Mouse (Mus musculus): ENCODE data around the gene Mon1b. TPM values are rescaled to one million over a fixed set of nuclear protein-coding genes. Genes with fewer than 3 reads are reported as not detected.
A peak's percentile ranks its signal among the peaks of the same experiment; 100 is the strongest.

Gene Mon1b
- polyA plus RNA-seq (2014; fragmentation: Nextera tagmentation; extraction: Ambion mirVana) = 8.0 and 8.3 TPM in 2 replicates

DNA sequence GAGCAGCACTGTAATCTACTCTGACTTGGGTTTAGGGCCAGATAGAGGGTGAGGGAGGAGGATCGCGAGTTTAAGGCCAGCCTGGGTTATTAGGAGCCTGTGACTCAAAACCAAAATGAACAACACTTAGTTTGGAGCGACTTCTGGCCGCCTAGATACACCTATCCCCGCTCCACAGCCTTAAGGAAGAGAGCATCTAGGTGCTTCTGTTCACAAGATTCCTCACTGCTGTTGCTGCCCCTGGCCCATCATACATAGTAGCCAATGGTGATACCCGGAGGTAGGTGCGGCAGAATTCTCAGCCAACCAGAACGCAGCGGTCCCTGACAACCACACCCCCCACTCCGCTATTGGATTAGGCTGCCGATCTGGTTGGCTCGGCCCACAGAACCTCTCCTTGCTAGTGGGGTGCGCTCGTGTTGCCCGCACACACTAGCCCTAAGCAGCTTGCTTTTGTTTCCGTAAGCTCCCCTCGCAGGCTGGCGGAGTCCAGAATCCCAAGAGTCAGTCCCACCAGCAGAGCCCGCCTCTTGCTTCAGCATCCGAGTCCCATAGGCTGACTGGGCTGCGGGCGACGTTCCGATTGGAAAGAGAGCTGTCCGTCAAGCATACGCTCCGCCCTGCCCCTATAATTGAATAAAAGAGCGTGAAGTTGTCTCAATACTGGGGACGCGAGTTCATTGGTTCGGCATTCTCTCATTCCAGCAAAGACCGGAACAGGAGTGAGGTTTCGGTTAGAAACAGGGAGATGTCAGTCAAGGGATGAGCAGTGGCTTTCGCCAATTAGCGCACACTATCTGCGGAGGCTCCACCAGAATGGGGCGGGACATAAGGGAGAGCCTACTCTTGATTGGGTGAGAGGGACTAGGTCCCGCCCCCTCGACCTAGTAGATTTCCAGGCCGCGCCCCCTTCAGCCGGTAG is at the start of gene Mon1b:
Mon1b (plus strand) TSS at position 918 of the 922 bp plus-strand sequence.
- under 1% methylated on average over 42 of the region's 42 CpGs for WGBS
- no peaks in the 10 kb centered on the region for H3K9me3 ChIP-seq (replicated peaks; ENCODE audit: control insufficient read depth, low read length)
- peak within 1 kb of the TSS; percentile 63 for H3K9ac ChIP-seq (replicated peaks; ENCODE audit: low read length)
- no peaks in the 10 kb centered on the region for H3K4me1 ChIP-seq (ENCODE audit: control insufficient read depth, insufficient read depth, low read length)
- H3K4me3 ChIP-seq (ENCODE audit: low read depth, low read length) = peak within 1 kb of the TSS; percentile 64
- no peaks in the 10 kb centered on the region for H3K36me3 ChIP-seq (replicated peaks; ENCODE audit: control insufficient read depth, insufficient read depth, low read depth, low read length)
- H3K4me2 ChIP-seq (ENCODE audit: low read depth, low read length) = peak within 1 kb of the TSS; percentile 65
- DNase-seq (ENCODE audit: low spot score) (peak; percentile 97), ATAC-seq (replicated peaks; ENCODE audit: insufficient number of reproducible peaks, low FRiP score, low TSS enrichment, low read depth) (peak; percentile 99)
- H3K27me3 ChIP-seq (ENCODE audit: control insufficient read depth, insufficient read depth, low read length) = no peaks in the 10 kb centered on the region
- H3K27ac ChIP-seq (replicated peaks; ENCODE audit: low read depth, low read length) = peak within 1 kb of the TSS; percentile 49

DNA sequence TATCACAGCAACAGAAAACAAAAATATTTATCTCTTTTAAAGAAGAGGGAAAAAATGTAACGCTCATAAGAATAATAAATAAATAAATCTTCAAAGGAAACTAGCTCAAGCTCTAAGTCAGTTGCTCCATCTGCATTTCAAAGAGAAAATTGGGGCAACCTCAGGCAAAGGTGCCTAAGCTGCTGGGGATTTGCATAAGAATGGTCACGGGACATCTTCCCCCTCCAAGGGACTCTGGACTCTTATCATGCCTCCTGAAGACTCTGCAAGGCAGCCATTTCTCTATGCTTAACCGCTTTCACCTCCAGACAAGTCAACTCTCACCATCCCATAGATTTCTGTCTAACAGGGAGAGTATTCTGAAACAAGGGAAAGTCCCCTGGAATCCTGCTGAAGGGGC is 37.0 kb upstream of the Mon1b start:
- WGBS = 45% methylated on average over 3 of the region's 3 CpGs

DNA sequence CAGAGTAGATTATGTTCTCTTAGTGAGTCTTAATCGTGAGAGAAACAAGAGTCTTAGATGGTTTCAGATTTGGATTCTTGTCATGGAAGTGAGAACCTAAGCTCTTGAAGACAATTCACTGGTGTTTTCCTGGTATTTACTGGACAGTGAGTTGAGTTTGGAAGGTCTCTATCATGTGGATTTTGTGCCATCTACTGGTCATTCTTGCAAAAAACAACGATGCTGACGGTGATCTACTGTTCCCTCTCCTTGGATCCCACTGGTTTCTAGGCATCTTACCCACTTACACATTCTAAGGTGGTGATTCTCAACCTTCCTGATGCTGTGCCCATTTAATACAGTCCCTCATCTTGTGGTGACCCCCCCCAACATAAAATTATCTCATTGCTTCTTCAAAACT is 2.8 kb upstream of the Mon1b start:
- Histone ChIP-seq H3K4me2 (ENCODE audit: low read depth, low read length) (no peak overlapping the region), H3K9me3 (replicated peaks; ENCODE audit: control insufficient read depth, low read length) (no peaks in the 10 kb centered on the region), H3K27ac (replicated peaks; ENCODE audit: low read depth, low read length) (no peak overlapping the region), H3K27me3 (ENCODE audit: control insufficient read depth, insufficient read depth, low read length) (no peaks in the 10 kb centered on the region), H3K4me1 (ENCODE audit: control insufficient read depth, insufficient read depth, low read length) (no peaks in the 10 kb centered on the region), H3K9ac (replicated peaks; ENCODE audit: low read length) (no peak overlapping the region), H3K4me3 (ENCODE audit: low read depth, low read length) (no peak overlapping the region), H3K36me3 (replicated peaks; ENCODE audit: control insufficient read depth, insufficient read depth, low read depth, low read length) (no peaks in the 10 kb centered on the region)
- ATAC-seq (replicated peaks; ENCODE audit: insufficient number of reproducible peaks, low FRiP score, low TSS enrichment, low read depth) = no peak
- WGBS = 5% methylated on average over 3 of the region's 3 CpGs
- peak; percentile 66 for DNase-seq (ENCODE audit: low spot score)

More for the DNA sequence above, 37.0 kb upstream of the Mon1b start:
- DNase-seq (ENCODE audit: low spot score) = no peak
- Histone ChIP-seq H3K36me3 (replicated peaks; ENCODE audit: control insufficient read depth, insufficient read depth, low read depth, low read length) (no peaks in the 10 kb centered on the region), H3K4me2 (ENCODE audit: low read depth, low read length) (no peak overlapping the region), H3K9ac (replicated peaks; ENCODE audit: low read length) (no peak overlapping the region), H3K27me3 (ENCODE audit: control insufficient read depth, insufficient read depth, low read length) (no peaks in the 10 kb centered on the region), H3K9me3 (replicated peaks; ENCODE audit: control insufficient read depth, low read length) (no peaks in the 10 kb centered on the region), H3K4me1 (ENCODE audit: control insufficient read depth, insufficient read depth, low read length) (no peaks in the 10 kb centered on the region), H3K4me3 (ENCODE audit: low read depth, low read length) (no peak overlapping the region), H3K27ac (replicated peaks; ENCODE audit: low read depth, low read length) (no peak overlapping the region)
- ATAC-seq (replicated peaks; ENCODE audit: insufficient number of reproducible peaks, low FRiP score, low TSS enrichment, low read depth) = no peak

DNA sequence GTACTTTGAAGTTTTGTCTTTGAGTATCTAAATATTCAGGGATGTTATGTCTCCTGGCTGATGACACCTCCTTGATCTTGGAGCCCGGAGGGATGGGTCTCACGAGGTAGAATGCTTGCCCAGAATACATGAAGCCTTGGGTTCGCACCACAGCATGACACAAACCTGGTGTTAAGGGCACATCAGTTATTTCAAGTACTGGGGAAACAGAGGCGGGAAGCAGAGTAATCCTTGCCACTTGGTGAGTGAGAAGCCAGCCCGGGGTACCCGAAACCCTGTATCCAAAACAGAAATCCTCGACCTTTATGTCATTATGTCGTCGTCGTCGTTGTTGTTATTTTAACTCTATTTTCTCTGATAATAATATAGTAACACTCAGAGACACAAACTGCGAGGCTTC is 1.2 kb upstream of the Mon1b start:
- Histone ChIP-seq H3K4me2 (ENCODE audit: low read depth, low read length) (peak overlapping the region; percentile 26), H3K4me3 (ENCODE audit: low read depth, low read length) (no peak overlapping the region; the same call in 1 of the 2 replicates), H3K36me3 (replicated peaks; ENCODE audit: control insufficient read depth, insufficient read depth, low read depth, low read length) (no peaks in the 10 kb centered on the region), H3K4me1 (ENCODE audit: control insufficient read depth, insufficient read depth, low read length) (no peaks in the 10 kb centered on the region), H3K9ac (replicated peaks; ENCODE audit: low read length) (no peak overlapping the region), H3K27me3 (ENCODE audit: control insufficient read depth, insufficient read depth, low read length) (no peaks in the 10 kb centered on the region), H3K9me3 (replicated peaks; ENCODE audit: control insufficient read depth, low read length) (no peaks in the 10 kb centered on the region), H3K27ac (replicated peaks; ENCODE audit: low read depth, low read length) (no peak overlapping the region)
- no peak for DNase-seq (ENCODE audit: low spot score)
- ATAC-seq (replicated peaks; ENCODE audit: insufficient number of reproducible peaks, low FRiP score, low TSS enrichment, low read depth) = no peak
- WGBS = 30% methylated on average over 12 of the region's 12 CpGs

DNA sequence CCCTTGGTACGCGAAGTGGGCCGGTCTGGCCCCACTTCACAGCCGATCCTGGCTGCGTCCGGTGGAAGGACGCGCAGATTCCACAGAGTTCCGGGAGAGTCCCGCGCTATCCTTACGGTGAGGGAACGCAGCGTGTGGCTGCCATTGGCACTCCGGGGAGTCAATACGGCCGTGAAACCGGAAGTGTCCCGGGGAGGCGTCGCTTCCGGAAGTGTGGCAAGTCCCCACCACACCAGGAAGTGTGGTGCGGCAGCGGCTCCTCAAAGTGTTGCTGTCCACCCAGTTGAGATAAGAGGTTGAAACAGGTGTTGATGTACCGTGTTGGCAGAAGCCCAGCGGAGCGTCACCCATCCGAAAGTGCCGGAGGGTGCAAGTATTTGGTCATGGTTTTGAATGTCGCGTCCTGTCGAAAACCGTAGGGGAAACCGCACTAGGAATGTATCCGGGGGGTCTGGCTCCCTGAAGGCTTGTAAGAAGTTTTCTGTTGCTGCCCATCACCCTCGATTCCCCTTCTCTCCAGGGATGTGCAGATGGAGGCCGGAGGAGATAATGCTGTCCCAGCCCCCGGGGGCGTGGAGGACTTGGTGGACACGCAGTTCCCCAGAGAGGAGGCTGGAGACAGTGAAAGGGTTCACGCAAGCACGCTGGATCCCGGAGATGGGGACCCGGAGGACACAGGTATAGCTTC is 349 bp downstream of the Mon1b start:
- Histone ChIP-seq H3K4me1 (ENCODE audit: control insufficient read depth, insufficient read depth, low read length) (no peaks in the 10 kb centered on the region), H3K27ac (replicated peaks; ENCODE audit: low read depth, low read length) (no peak overlapping the region), H3K9me3 (replicated peaks; ENCODE audit: control insufficient read depth, low read length) (no peaks in the 10 kb centered on the region), H3K36me3 (replicated peaks; ENCODE audit: control insufficient read depth, insufficient read depth, low read depth, low read length) (no peaks in the 10 kb centered on the region), H3K27me3 (ENCODE audit: control insufficient read depth, insufficient read depth, low read length) (no peaks in the 10 kb centered on the region), H3K9ac (replicated peaks; ENCODE audit: low read length) (peak overlapping the region; percentile 63), H3K4me3 (ENCODE audit: low read depth, low read length) (peak overlapping the region; percentile 64), H3K4me2 (ENCODE audit: low read depth, low read length) (peak overlapping the region; percentile 65)
- DNase-seq (ENCODE audit: low spot score) (peak; percentile 91), ATAC-seq (replicated peaks; ENCODE audit: insufficient number of reproducible peaks, low FRiP score, low TSS enrichment, low read depth) (peak; percentile 72)
- WGBS = under 1% methylated on average over 44 of the region's 44 CpGs

DNA sequence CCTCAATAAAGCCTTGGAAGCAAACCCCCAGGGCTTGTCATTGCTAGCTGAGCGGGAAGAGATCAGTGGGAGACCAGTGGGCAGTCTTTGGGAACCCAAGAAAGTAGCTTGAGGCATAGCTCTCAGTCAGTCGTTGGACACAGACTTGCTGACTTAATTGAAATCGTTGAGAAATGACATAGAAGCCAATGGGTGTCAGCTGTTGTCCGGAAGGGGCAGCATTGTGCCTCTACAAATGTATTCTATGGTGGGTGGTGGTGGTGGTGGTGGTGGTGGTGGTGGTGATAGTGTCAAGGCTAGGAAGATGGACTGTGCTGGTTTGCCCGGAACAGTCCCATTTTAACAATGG is 867 bp downstream of the Mon1b start:
- 35% methylated on average over 5 of the region's 5 CpGs for WGBS
- no peaks in the 10 kb centered on the region for H3K9me3 ChIP-seq (replicated peaks; ENCODE audit: control insufficient read depth, low read length)
- ATAC-seq (replicated peaks; ENCODE audit: insufficient number of reproducible peaks, low FRiP score, low TSS enrichment, low read depth) = no peak

DNA sequence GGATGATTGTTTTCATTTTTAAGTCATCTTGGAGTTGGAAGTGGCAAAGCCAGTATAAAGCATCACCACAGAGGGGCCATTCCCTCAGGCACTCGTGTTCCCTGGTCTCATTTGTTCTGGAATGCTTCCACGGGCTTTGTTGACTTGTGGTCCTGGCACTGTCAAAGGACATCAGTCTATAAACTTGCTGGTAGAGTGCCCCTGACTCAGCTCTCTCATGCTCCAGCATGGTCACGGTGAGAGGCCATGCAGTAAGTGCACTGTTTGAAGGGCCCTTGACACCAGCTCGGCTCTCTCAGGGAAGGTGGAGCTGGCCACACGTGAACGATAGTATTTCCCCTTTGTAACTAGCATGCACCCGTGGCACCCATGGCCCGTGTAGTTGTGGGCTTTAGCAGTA is 5.0 kb downstream of the Mon1b start:
- no peak overlapping the region for H3K9ac ChIP-seq (replicated peaks; ENCODE audit: low read length)
- no peak overlapping the region for H3K4me2 ChIP-seq (ENCODE audit: low read depth, low read length)
- no peaks in the 10 kb centered on the region for H3K9me3 ChIP-seq (replicated peaks; ENCODE audit: control insufficient read depth, low read length)
- H3K27ac ChIP-seq (replicated peaks; ENCODE audit: low read depth, low read length) = no peak overlapping the region
- no peaks in the 10 kb centered on the region for H3K27me3 ChIP-seq (ENCODE audit: control insufficient read depth, insufficient read depth, low read length)
- no peaks in the 10 kb centered on the region for H3K36me3 ChIP-seq (replicated peaks; ENCODE audit: control insufficient read depth, insufficient read depth, low read depth, low read length)
- no peaks in the 10 kb centered on the region for H3K4me1 ChIP-seq (ENCODE audit: control insufficient read depth, insufficient read depth, low read length)
- no peak for DNase-seq (ENCODE audit: low spot score)
- no peak for ATAC-seq (replicated peaks; ENCODE audit: insufficient number of reproducible peaks, low FRiP score, low TSS enrichment, low read depth)
- 90% methylated on average over 8 of the region's 8 CpGs for WGBS
- H3K4me3 ChIP-seq (ENCODE audit: low read depth, low read length) = no peak overlapping the region

More for the DNA sequence above, 867 bp downstream of the Mon1b start:
- no peaks in the 10 kb centered on the region for H3K4me1 ChIP-seq (ENCODE audit: control insufficient read depth, insufficient read depth, low read length)
- peak overlapping the region; percentile 63 for H3K9ac ChIP-seq (replicated peaks; ENCODE audit: low read length)
- peak overlapping the region; percentile 64 for H3K4me3 ChIP-seq (ENCODE audit: low read depth, low read length)
- H3K27me3 ChIP-seq (ENCODE audit: control insufficient read depth, insufficient read depth, low read length) = no peaks in the 10 kb centered on the region
- peak overlapping the region; percentile 65 for H3K4me2 ChIP-seq (ENCODE audit: low read depth, low read length)
- peak; percentile 2 for DNase-seq (ENCODE audit: low spot score)
- H3K27ac ChIP-seq (replicated peaks; ENCODE audit: low read depth, low read length) = no peak overlapping the region
- no peaks in the 10 kb centered on the region for H3K36me3 ChIP-seq (replicated peaks; ENCODE audit: control insufficient read depth, insufficient read depth, low read depth, low read length)

DNA sequence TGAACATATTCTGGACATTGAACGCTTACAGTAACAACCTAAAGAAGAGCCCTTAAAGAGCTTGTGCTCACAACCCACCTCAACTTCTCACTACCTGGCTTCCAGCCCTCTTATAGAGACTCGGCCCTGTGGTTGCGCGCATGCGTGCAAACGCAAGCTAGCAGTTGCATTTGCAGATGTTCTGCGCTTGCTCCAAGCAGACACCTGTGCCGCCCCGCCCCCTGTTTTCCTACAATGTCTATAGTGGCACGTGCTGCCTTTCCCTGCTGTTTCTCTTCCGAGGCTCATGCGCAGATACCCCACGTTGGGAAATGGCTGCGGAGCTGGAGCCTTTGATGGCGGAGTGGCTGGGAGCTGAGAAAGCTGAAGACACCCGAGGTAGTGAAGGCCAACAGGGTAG is 7.5 kb downstream of the Mon1b start, which contains the start of gene Syce1l:
Syce1l (plus strand) TSS at position 288 of the 400 bp plus-strand sequence.
- no peak within 1 kb of the TSS for H3K27ac ChIP-seq (replicated peaks; ENCODE audit: low read depth, low read length)
- H3K4me1 ChIP-seq (ENCODE audit: control insufficient read depth, insufficient read depth, low read length) = no peaks in the 10 kb centered on the region
- ATAC-seq (replicated peaks; ENCODE audit: insufficient number of reproducible peaks, low FRiP score, low TSS enrichment, low read depth) (no peak), DNase-seq (ENCODE audit: low spot score) (no peak)
- no peaks in the 10 kb centered on the region for H3K36me3 ChIP-seq (replicated peaks; ENCODE audit: control insufficient read depth, insufficient read depth, low read depth, low read length)
- no peak within 1 kb of the TSS for H3K4me2 ChIP-seq (ENCODE audit: low read depth, low read length)
- H3K9ac ChIP-seq (replicated peaks; ENCODE audit: low read length) = no peak within 1 kb of the TSS
- WGBS = 94% methylated on average over 16 of the region's 16 CpGs
- H3K4me3 ChIP-seq (ENCODE audit: low read depth, low read length) = no peak within 1 kb of the TSS
- H3K27me3 ChIP-seq (ENCODE audit: control insufficient read depth, insufficient read depth, low read length) = no peaks in the 10 kb centered on the region
- no peaks in the 10 kb centered on the region for H3K9me3 ChIP-seq (replicated peaks; ENCODE audit: control insufficient read depth, low read length)
